Mouse (Mus musculus) left cerebral cortex, postnatal 25 days (tissue): Measurements from ENCODE around the gene Mef2d. TPM values are rescaled to one million over a fixed set of nuclear protein-coding genes. Genes with fewer than 3 reads are reported as not detected.

Experiments
- DNase-seq, 2 experiments: peaks; one replicate each; pipeline ENCODE4 v3.0.0; 2022; ENCODE audit warnings: low spot score in 2 of 2, mixed read lengths in 1 of 2
- intact Hi-C: fragments of 180-260 bp; cut with DNase I; formaldehyde crosslinking; loops from one replicate; pipeline ENCODE4 v1.15.1; 2025
- total RNA-seq, 2 experiments: library from RNA; stranded (reverse); gene quantifications; 2 replicates each; pipeline ENCODE4 v1.2.3; 2021

The Mef2d gene
- total RNA-seq, 2 experiments from 2014 or later: 211 to 225 TPM

GRCm38 (mm10) chr3:88136346-88136745, 5.8 kb upstream of the Mef2d start:
- no peak for DNase-seq

GRCm38 (mm10) chr3:88136945-88137494, 5.2 kb upstream of the Mef2d start:
- intact Hi-C loops: no loop called here
- DNase-seq: no peak

More at GRCm38 (mm10) chr3:88136346-88136745, 5.8 kb upstream of the Mef2d start:
- intact Hi-C loops: no loop called here

GRCm38 (mm10) chr3:88137821-88138220, 4.4 kb upstream of the Mef2d start:
- DNase-seq: no peak
- intact Hi-C loops: no loop called here

GRCm38 (mm10) chr3:88138336-88139242, 3.6 kb upstream of the Mef2d start:
- DNase-seq: peak; percentile 97 to 99
- intact Hi-C loops: no loop called here

GRCm38 (mm10) chr3:88139243-88140177, 2.7 kb upstream of the Mef2d start:
- intact Hi-C loops: loop anchor here (5.0 kb wide), 1 partner anchor 83 kb away; no protein-coding TSS in a partner anchor
- peak in 1 of 2 experiments; percentile 88 for DNase-seq

- peak in 1 of 2 experiments; percentile 78 for DNase-seq
- intact Hi-C loops: loop anchor here (5.0 kb wide), 1 partner anchor 82 kb away; no protein-coding TSS in a partner anchor
Measured at GRCm38 (mm10) chr3:88140178-88140902, 1.8 kb upstream of the Mef2d start.

GRCm38 (mm10) chr3:88140903-88141430, 1.2 kb upstream of the Mef2d start:
- no peak for DNase-seq
- intact Hi-C loops: loop anchor here (5.0 kb wide), 1 partner anchor 81 kb away; no protein-coding TSS in a partner anchor

- no peak for DNase-seq
- intact Hi-C loops: loop anchor here (5.0 kb wide), 1 partner anchor 81 kb away; no protein-coding TSS in a partner anchor
Measured at GRCm38 (mm10) chr3:88141439-88141786, 759 bp upstream of the Mef2d start.

- intact Hi-C loops: loop anchor here (2.0 to 5.0 kb wide), 2 partner anchors 30 to 80 kb away; no protein-coding TSS in a partner anchor
- no peak for DNase-seq
Measured at GRCm38 (mm10) chr3:88142546-88142915, 359 bp downstream of the Mef2d start.

GRCm38 (mm10) chr3:88142916-88143771, 972 bp downstream of the Mef2d start:
- peak; percentile 60 to 81 for DNase-seq
- intact Hi-C loops: loop anchor here (2.0 to 5.0 kb wide), 2 partner anchors 30 to 79 kb away; no protein-coding TSS in a partner anchor

- peak; percentile 68 to 83 for DNase-seq
- intact Hi-C loops: loop anchor here (2.0 to 5.0 kb wide), 2 partner anchors 29 to 78 kb away; no protein-coding TSS in a partner anchor
Measured at GRCm38 (mm10) chr3:88143961-88144486, 1.9 kb downstream of the Mef2d start.

- intact Hi-C loops: loop anchor here (5.0 kb wide), 1 partner anchor 77 kb away; no protein-coding TSS in a partner anchor
Measured at GRCm38 (mm10) chr3:88144648-88145410, 2.7 kb downstream of the Mef2d start.

GRCm38 (mm10) chr3:88145411-88145782, 3.2 kb downstream of the Mef2d start:
- intact Hi-C loops: no loop called here
- peak in 1 of 2 experiments; percentile 7 for DNase-seq

More at GRCm38 (mm10) chr3:88144648-88145410, 2.7 kb downstream of the Mef2d start:
- DNase-seq: peak in 1 of 2 experiments; percentile 12

- no peak for DNase-seq
- intact Hi-C loops: no loop called here
Measured at GRCm38 (mm10) chr3:88145952-88146351, 3.8 kb downstream of the Mef2d start.

GRCm38 (mm10) chr3:88146376-88147112, 4.4 kb downstream of the Mef2d start:
- intact Hi-C loops: no loop called here
- DNase-seq: no peak

GRCm38 (mm10) chr3:88147444-88147843, 5.3 kb downstream of the Mef2d start:
- intact Hi-C loops: no loop called here
- DNase-seq: no peak
